8 mouse cellular contexts compared by ENCODE assay signal in genomic region chr4:135382316-135382715, GRCm38 (mm10). TPM values are rescaled to one million over a fixed set of nuclear protein-coding genes. Genes with fewer than 3 reads are reported as not detected.
DNase-seq lines count a peak whose midpoint lies in the region; ATAC-seq and TF ChIP-seq lines count a peak whose summit lies in the region.

No protein-coding gene starts in this region.

- 0 out of 2 replicates have a peak, but pooled peaks cover 4% of the 10 kb centered on the region for H3K27me3 ChIP-seq in heart, embryonic 11.5 days (ENCODE audit: control insufficient read depth, insufficient read depth, low read length)

- H3K9me3 ChIP-seq in heart, embryonic 11.5 days (replicated peaks; ENCODE audit: control insufficient read depth, low read length), result no peaks in the 10 kb centered on the region

- H3K4me1 ChIP-seq in heart, embryonic 11.5 days (ENCODE audit: control insufficient read depth, insufficient read depth, low read length), result peaks cover 5% of the 10 kb centered on the region; the same call in 1 of the 2 replicates

- H3K4me2 ChIP-seq in heart, embryonic 11.5 days, result no peak overlapping the region

- no peaks in the 10 kb centered on the region for H3K36me3 ChIP-seq in heart, embryonic 11.5 days (ENCODE audit: control insufficient read depth, insufficient read depth, low read length)

- no peak overlapping the region for H3K4me3 ChIP-seq in heart, embryonic 11.5 days (ENCODE audit: low read depth, low read length)
- H3K4me3 ChIP-seq in gastrocnemius, adult 2 months, result no peak overlapping the region

- TF ChIP-seq CTCF in gastrocnemius, adult 2 months (IDR thresholded peaks at IDR 0.05), result peak; percentile 93

- intact Hi-C loops in gastrocnemius, adult 2 months (cut with DNase I), result no loop called here

- WGBS in heart, embryonic 11.5 days (ENCODE audit: insufficient replicate concordance), result 4% methylated on average over 14 of the region's 14 CpGs

- peak; percentile 49 to 78 for DNase-seq in heart, adult 18-20 months
- peak; percentile 89 for DNase-seq in NIH3T3 (ENCODE audit: low read depth)
- DNase-seq in cerebellum, adult 9-10 months, result peak; percentile 75
- peak; percentile 73 for DNase-seq in gastrocnemius, adult 2 months
- peak; percentile 66 to 88 for DNase-seq in kidney, postnatal 36 days
- peak; percentile 81 for DNase-seq in lung, postnatal 14 days
- peak; percentile 62 to 83 for DNase-seq in spleen, postnatal 10 days (ENCODE audit: low spot score in 2 of 2)

- H3K27ac ChIP-seq in heart, embryonic 11.5 days (ENCODE audit: low read depth, low read length), result no peak overlapping the region
- H3K27ac ChIP-seq in gastrocnemius, adult 2 months, result no peak overlapping the region

- no peak overlapping the region for H3K9ac ChIP-seq in heart, embryonic 11.5 days (ENCODE audit: low read depth, low read length)

- ATAC-seq in heart, embryonic 11.5 days (replicated peaks; ENCODE audit: insufficient number of reproducible peaks, low FRiP score, low TSS enrichment), result no peak

RNA-seq across cellular contexts. Expression of gene Ncmap, which starts 15.7 kb away (rescaled TPM):
- total RNA-seq in heart, adult 18-20 months (2021), result not detected
- polyA plus RNA-seq in heart, embryonic 11.5 days (2014; fragmentation: Nextera tagmentation; extraction: Ambion mirVana), result 0.87 and 1.5 TPM in 2 replicates
- 1 to 10 TPM; 1.5 TPM for total RNA-seq in gastrocnemius, adult 2 months (2021)

RNA-seq across cellular contexts. Expression of gene Srrm1, which starts 29.2 kb away (rescaled TPM):
- 10 to 100 TPM; 45.3 to 60.2 TPM for total RNA-seq in heart, adult 18-20 months (2021)
- polyA plus RNA-seq in heart, embryonic 11.5 days (2014; fragmentation: Nextera tagmentation; extraction: Ambion mirVana), result 143 and 183 TPM in 2 replicates
- total RNA-seq in gastrocnemius, adult 2 months (2021), result 10 to 100 TPM; 68.8 to 71.7 TPM

RNA-seq across cellular contexts. Expression of gene Rcan3, which starts 51.3 kb away (rescaled TPM):
- total RNA-seq in heart, adult 18-20 months (2021), result 10 to 100 TPM in 1 of 2 experiments, 1 to 10 TPM in 1; 9.0 to 13.4 TPM
- 10.1 and 10.4 TPM in 2 replicates for polyA plus RNA-seq in heart, embryonic 11.5 days (2014; fragmentation: Nextera tagmentation; extraction: Ambion mirVana)
- total RNA-seq in gastrocnemius, adult 2 months (2021), result 1 to 10 TPM; 3.1 to 4.0 TPM
